Mouse (Mus musculus): Measurements from ENCODE around the gene Mpz. TPM values are rescaled to one million over a fixed set of nuclear protein-coding genes. Genes with fewer than 3 reads are reported as not detected.

Gene Mpz
- polyA plus RNA-seq, 1 experiment = 0.47 TPM

GRCm38 (mm10) chr1:171200769-171201168 lies 50.3 kb downstream of the Mpz start:
- 0 out of 2 replicates have a peak, but pooled peaks cover 2% of the 10 kb centered on the region for H3K27me3 ChIP-seq (ENCODE audit: control insufficient read depth, insufficient read depth, low read length)
- no peak overlapping the region for H3K4me3 ChIP-seq (ENCODE audit: extremely low read depth, insufficient read depth, insufficient read length)
- DNase-seq (ENCODE audit: low read depth in 1 of 2, low spot score in 2 of 2) = no peak
- no peak for TF ChIP-seq POLR2A (IDR thresholded peaks at IDR 0.05; ENCODE audit: low read depth, low read length)
- TF ChIP-seq CTCF (IDR thresholded peaks at IDR 0.05; ENCODE audit: extremely low read depth, insufficient read depth, insufficient read length, insufficient replicate concordance) = no peak
- peaks cover 2% of the 10 kb centered on the region; the same call in 1 of the 2 replicates for H3K4me1 ChIP-seq (ENCODE audit: control insufficient read depth, insufficient read depth, insufficient read length)
- 94% methylated on average over 1 of the region's 1 CpGs for WGBS
- H3K27ac ChIP-seq (ENCODE audit: insufficient read depth, low read length) = no peak overlapping the region
- no peaks in the 10 kb centered on the region for H3K36me3 ChIP-seq (ENCODE audit: control insufficient read depth, insufficient read depth, low read length)

- H3K27ac ChIP-seq (ENCODE audit: insufficient read depth, low read length) = no peak overlapping the region
- H3K36me3 ChIP-seq (ENCODE audit: control insufficient read depth, insufficient read depth, low read length) = no peaks in the 10 kb centered on the region
- no peaks in the 10 kb centered on the region for H3K27me3 ChIP-seq (ENCODE audit: control insufficient read depth, insufficient read depth, low read length)
- no peaks in the 10 kb centered on the region for H3K4me1 ChIP-seq (ENCODE audit: control insufficient read depth, insufficient read depth, insufficient read length)
- 51% methylated on average over 11 of the region's 11 CpGs for WGBS
- no peak overlapping the region for H3K4me3 ChIP-seq (ENCODE audit: extremely low read depth, insufficient read depth, insufficient read length)
- DNase-seq (ENCODE audit: low read depth in 1 of 2, low spot score in 2 of 2) = no peak
- TF ChIP-seq POLR2A (IDR thresholded peaks at IDR 0.05; ENCODE audit: low read depth, low read length) = no peak
- TF ChIP-seq CTCF (IDR thresholded peaks at IDR 0.05; ENCODE audit: extremely low read depth, insufficient read depth, insufficient read length, insufficient replicate concordance) = no peak
Measured at GRCm38 (mm10) chr1:171203471-171204248, 53.1 kb downstream of the Mpz start.

GRCm38 (mm10) chr1:171204249-171204644 lies 53.7 kb downstream of the Mpz start:
- no peak for DNase-seq (ENCODE audit: low read depth in 1 of 2, low spot score in 2 of 2)
- no peaks in the 10 kb centered on the region for H3K4me1 ChIP-seq (ENCODE audit: control insufficient read depth, insufficient read depth, insufficient read length)
- TF ChIP-seq CTCF (IDR thresholded peaks at IDR 0.05; ENCODE audit: extremely low read depth, insufficient read depth, insufficient read length, insufficient replicate concordance) = no peak
- TF ChIP-seq POLR2A (IDR thresholded peaks at IDR 0.05; ENCODE audit: low read depth, low read length) = no peak
- H3K27ac ChIP-seq (ENCODE audit: insufficient read depth, low read length) = no peak overlapping the region
- no peaks in the 10 kb centered on the region for H3K36me3 ChIP-seq (ENCODE audit: control insufficient read depth, insufficient read depth, low read length)
- H3K4me3 ChIP-seq (ENCODE audit: extremely low read depth, insufficient read depth, insufficient read length) = no peak overlapping the region
- WGBS = 91% methylated on average over 7 of the region's 7 CpGs
- no peaks in the 10 kb centered on the region for H3K27me3 ChIP-seq (ENCODE audit: control insufficient read depth, insufficient read depth, low read length)

- no peaks in the 10 kb centered on the region for H3K36me3 ChIP-seq (ENCODE audit: control insufficient read depth, insufficient read depth, low read length)
- H3K4me3 ChIP-seq (ENCODE audit: extremely low read depth, insufficient read depth, insufficient read length) = no peak overlapping the region
- 72% methylated on average over 6 of the region's 6 CpGs for WGBS
- TF ChIP-seq CTCF (IDR thresholded peaks at IDR 0.05; ENCODE audit: extremely low read depth, insufficient read depth, insufficient read length, insufficient replicate concordance) (no peak), POLR2A (IDR thresholded peaks at IDR 0.05; ENCODE audit: low read depth, low read length) (no peak)
- no peaks in the 10 kb centered on the region for H3K27me3 ChIP-seq (ENCODE audit: control insufficient read depth, insufficient read depth, low read length)
- DNase-seq (ENCODE audit: low read depth in 1 of 2, low spot score in 2 of 2) = no peak
- no peak overlapping the region for H3K27ac ChIP-seq (ENCODE audit: insufficient read depth, low read length)
- H3K4me1 ChIP-seq (ENCODE audit: control insufficient read depth, insufficient read depth, insufficient read length) = no peaks in the 10 kb centered on the region
Measured at GRCm38 (mm10) chr1:171205704-171206493, 55.4 kb downstream of the Mpz start.

- Histone ChIP-seq H3K27me3 (ENCODE audit: control insufficient read depth, insufficient read depth, low read length) (no peaks in the 10 kb centered on the region), H3K4me3 (ENCODE audit: extremely low read depth, insufficient read depth, insufficient read length) (no peak overlapping the region), H3K27ac (ENCODE audit: insufficient read depth, low read length) (no peak overlapping the region), H3K4me1 (ENCODE audit: control insufficient read depth, insufficient read depth, insufficient read length) (no peaks in the 10 kb centered on the region), H3K36me3 (ENCODE audit: control insufficient read depth, insufficient read depth, low read length) (no peaks in the 10 kb centered on the region)
- TF ChIP-seq POLR2A (IDR thresholded peaks at IDR 0.05; ENCODE audit: low read depth, low read length) (no peak), CTCF (IDR thresholded peaks at IDR 0.05; ENCODE audit: extremely low read depth, insufficient read depth, insufficient read length, insufficient replicate concordance) (no peak)
- WGBS = 21% methylated on average over 4 of the region's 4 CpGs
- DNase-seq (ENCODE audit: low read depth in 1 of 2, low spot score in 2 of 2) = no peak
Measured at GRCm38 (mm10) chr1:171209409-171209808, 58.9 kb downstream of the Mpz start.

Other genes starting within 250 kb of the Mpz start
- 1.5 and 2.5 TPM in 2 replicates for gene Fcrlb, start 237.8 kb upstream of the Mpz start, polyA plus RNA-seq (2012; rRNA removed)
- 116 and 142 TPM in 2 replicates for gene Fcrla, start 223.1 kb upstream of the Mpz start, polyA plus RNA-seq (2012; rRNA removed)
- gene Fcgr2b, start 174.2 kb upstream of the Mpz start, polyA plus RNA-seq (2012; rRNA removed) = 47.5 and 71.3 TPM in 2 replicates
- 7.6 and 11.4 TPM in 2 replicates for gene Fcgr4, start 131.8 kb upstream of the Mpz start, polyA plus RNA-seq (2012; rRNA removed)
- gene Fcgr3, start 85.8 kb upstream of the Mpz start, polyA plus RNA-seq (2012; rRNA removed) = 20.6 and 24.5 TPM in 2 replicates
- 2.4 and 3.4 TPM in 2 replicates for gene Cfap126, start 36.8 kb upstream of the Mpz start, polyA plus RNA-seq (2012; rRNA removed)
- 65.7 and 67.8 TPM in 2 replicates for gene Sdhc, start 108 bp upstream of the Mpz start, polyA plus RNA-seq (2012; rRNA removed)
- 3.8 and 4.4 TPM in 2 replicates for gene Pcp4l1, start 45.6 kb downstream of the Mpz start, polyA plus RNA-seq (2012; rRNA removed)
- not detected in 2 replicates for gene Nr1i3, start 63.3 kb downstream of the Mpz start, polyA plus RNA-seq (2012; rRNA removed)
- gene Tomm40l, start 71.8 kb downstream of the Mpz start, polyA plus RNA-seq (2012; rRNA removed) = 17.5 and 20.3 TPM in 2 replicates
- 1.2 and 1.8 TPM in 2 replicates for gene Apoa2, start 74.3 kb downstream of the Mpz start, polyA plus RNA-seq (2012; rRNA removed)
- gene Fcer1g, start 83.7 kb downstream of the Mpz start, polyA plus RNA-seq (2012; rRNA removed) = 237 and 307 TPM in 2 replicates
- 0.63 and 0.64 TPM in 2 replicates for gene Adamts4, start 99.7 kb downstream of the Mpz start, polyA plus RNA-seq (2012; rRNA removed)
- gene Ndufs2, start 100.7 kb downstream of the Mpz start, polyA plus RNA-seq (2012; rRNA removed) = 52.4 and 59.6 TPM in 2 replicates
- 59.5 and 67.8 TPM in 2 replicates for gene B4galt3, start 119.6 kb downstream of the Mpz start, polyA plus RNA-seq (2012; rRNA removed)
- 64.6 and 66.0 TPM in 2 replicates for gene Ppox, start 130.5 kb downstream of the Mpz start, polyA plus RNA-seq (2012; rRNA removed)
- 40.9 and 46.4 TPM in 2 replicates for gene Usp21, start 137.3 kb downstream of the Mpz start, polyA plus RNA-seq (2012; rRNA removed)
- 9.8 and 11.1 TPM in 2 replicates for gene Ufc1, start 144.3 kb downstream of the Mpz start, polyA plus RNA-seq (2012; rRNA removed)
- gene Dedd, start 178.4 kb downstream of the Mpz start, polyA plus RNA-seq (2012; rRNA removed) = 25.7 and 29.3 TPM in 2 replicates
- 22.6 and 25.9 TPM in 2 replicates for gene Nit1, start 194.9 kb downstream of the Mpz start, polyA plus RNA-seq (2012; rRNA removed)
- 8.5 TPM in 2 replicates for gene Pfdn2, start 195.0 kb downstream of the Mpz start, polyA plus RNA-seq (2012; rRNA removed)
- gene Klhdc9, start 210.1 kb downstream of the Mpz start, polyA plus RNA-seq (2012; rRNA removed) = 0.20 and 0.62 TPM in 2 replicates
- 1.4 and 2.0 TPM in 2 replicates for gene Nectin4, start 219.4 kb downstream of the Mpz start, polyA plus RNA-seq (2012; rRNA removed)
- gene Arhgap30, start 238.2 kb downstream of the Mpz start, polyA plus RNA-seq (2012; rRNA removed) = 79.5 and 88.3 TPM in 2 replicates